Mouse (Mus musculus) naive thymus-derived CD4-positive, alpha-beta T cell, adult 2 months (primary cell): ENCODE data around the gene Esp3.
"Not testable (repeated sequence)": the region's sequence is repeated elsewhere in the genome, so short reads cannot be mapped to it uniquely, and the experiment has no call there.

Experiments used
- DNase-seq: peaks from one replicate; pipeline ENCODE4 v3.0.0-alpha.2; 2011; ENCODE audit warnings: low read depth

Esp3 gene

DNA sequence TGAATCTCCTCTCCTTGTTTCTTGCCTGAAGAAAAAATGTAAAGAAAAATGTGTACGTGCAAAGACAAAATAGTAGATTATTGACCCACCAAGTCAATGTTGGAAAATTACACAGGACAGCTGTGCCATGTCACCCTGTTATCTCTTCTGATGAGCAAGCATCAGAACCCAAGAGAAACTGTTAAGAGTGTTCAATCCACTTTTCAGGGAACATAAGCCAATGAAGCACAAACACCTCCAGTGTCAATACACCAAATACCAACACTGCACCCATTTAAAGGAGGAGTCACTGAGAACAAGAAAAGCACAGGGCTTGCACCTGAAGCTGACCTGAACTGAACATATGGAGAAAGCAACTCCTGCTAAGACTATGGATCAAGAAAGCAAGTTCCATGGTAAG, at the start of gene Esp3:
Esp3 (plus strand) TSS at position 301 of the 400 bp plus-strand sequence.
- DNase-seq = not testable (repeated sequence)

DNA sequence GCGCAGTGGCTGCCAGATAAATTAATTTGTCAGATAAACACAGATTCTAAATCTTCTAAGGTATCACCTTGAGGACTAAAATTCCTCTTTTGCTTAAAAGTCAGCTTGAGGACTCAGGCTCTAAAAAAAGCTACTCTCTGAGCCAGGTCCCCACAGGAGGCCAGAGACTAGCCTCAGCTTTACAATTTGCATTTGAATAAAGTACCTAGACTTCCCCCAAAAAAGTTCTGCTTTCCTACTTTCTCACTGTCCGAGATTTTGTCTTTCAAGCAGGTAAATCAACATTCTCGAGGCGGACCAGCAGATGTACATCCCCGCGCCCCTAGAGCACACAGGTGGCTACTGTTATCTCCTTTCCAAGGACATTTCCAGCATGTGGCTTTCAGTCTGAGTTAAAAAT, 48.0 kb upstream of the Esp3 start:
- not testable (repeated sequence) for DNase-seq

DNA sequence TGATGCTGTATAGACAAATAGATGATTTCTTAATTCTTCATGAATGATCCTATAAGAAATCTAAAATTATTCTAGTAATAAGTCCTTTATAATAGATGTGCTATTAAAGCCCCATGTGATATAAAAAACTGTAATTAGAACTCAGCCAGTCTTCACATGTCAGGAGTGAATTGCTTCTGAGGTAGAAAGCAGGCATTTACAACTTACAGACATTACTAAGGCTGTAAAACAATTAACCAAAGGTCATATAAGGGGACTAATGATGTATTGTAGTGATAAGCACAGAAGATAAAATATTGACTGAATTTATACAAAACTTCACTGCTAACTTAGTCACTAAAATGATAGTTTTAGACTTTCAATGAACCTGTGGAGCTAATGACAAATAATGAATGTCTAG, 40.6 kb upstream of the Esp3 start:
- DNase-seq = no peak

DNA sequence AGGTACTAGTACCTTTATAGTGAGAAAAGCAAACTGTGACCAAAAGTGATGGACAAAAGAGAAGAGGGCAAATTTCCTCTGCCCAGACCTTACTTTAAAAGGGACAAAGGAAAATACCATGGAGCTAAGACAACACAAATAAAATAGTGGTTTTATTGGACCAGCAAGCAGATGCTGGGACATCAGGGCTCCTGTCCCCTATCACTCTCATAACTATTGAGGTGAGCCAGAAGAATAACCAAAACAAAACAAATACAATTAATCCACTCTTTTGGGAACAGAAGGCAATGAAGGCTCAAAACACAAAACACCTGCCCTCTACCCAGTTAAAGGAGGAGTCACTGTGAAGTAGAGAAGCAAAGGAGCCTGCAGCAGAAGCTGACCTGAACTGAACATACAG, 33.6 kb upstream of the Esp3 start, which contains the start of gene Esp4:
Esp4 (plus strand) TSS at position 301 of the 400 bp plus-strand sequence.
- no peak for DNase-seq

DNA sequence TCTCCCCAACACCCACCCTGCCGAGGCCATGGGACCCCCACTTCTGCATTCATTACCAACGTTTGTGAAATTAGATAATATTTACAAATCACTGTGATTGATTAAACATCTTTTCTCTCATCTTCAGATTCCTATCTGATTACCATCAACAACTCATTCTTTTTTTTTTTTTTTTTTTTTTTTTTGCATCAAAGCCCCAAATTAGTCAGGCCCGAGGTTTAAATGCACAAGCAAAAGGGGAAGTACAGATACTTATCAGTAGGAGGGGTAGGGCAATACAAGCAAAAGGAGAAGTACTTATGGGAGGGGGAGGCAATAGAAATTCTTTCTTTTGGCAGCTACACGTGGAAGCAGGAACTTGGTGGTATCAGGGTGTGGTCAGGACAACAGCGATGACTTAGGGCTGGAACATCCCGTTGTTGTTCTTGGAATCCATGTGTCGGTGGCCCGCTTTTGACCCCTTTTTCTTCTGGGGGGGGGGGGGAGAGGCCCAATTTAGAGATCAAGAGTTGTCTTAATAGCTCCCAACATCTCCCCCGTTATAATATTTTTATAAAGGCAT, 30.3 kb downstream of the Esp3 start:
- not testable (repeated sequence) for DNase-seq

DNA sequence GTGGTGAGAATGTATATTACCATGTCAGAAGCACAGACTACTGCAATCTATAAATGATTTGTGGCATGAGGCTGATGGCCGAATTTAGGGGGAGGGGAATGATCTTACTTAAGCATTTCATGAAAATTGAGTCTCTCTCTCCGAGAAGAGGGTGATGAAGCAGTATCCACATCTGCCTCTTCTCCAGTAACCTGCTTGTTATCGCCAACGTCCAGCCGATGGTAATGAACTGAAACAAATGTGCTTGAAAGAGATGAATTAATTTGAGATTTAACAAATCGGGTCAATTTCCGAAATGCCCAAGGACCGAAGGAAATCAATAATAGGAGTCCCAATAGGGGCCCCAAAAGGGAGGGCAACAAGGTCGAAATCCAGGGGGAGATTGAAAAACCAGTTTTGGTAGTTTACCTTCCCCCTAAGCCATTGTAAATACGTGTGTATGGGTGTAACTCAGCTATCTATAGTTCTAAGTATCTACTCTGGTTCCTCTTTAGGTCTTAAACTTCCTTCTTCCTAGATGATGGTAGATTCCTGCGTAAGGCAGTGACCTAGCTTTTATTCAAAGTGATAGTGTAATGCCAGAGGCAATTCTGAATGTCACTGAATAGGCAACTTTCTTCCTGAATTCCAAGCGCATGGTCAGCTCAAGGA, 31.4 kb downstream of the Esp3 start:
- not testable (repeated sequence) for DNase-seq
